Mouse (Mus musculus): ENCODE results near the gene Agt. TPM values are rescaled to one million over a fixed set of nuclear protein-coding genes. Genes with fewer than 3 reads are reported as not detected.

Gene Agt
- total RNA-seq (2021) = 1.7 and 9.7 TPM in 2 replicates
- long read RNA-seq, transcript Agt-201 (5 exons, 1,891 nt) = major isoform, 331 of 487 reads
- long read RNA-seq, partial matches to known transcripts = 150 of 487 reads
- long read RNA-seq, other reads (novel, unspliced or antisense) = 6 of 487 reads

DNA sequence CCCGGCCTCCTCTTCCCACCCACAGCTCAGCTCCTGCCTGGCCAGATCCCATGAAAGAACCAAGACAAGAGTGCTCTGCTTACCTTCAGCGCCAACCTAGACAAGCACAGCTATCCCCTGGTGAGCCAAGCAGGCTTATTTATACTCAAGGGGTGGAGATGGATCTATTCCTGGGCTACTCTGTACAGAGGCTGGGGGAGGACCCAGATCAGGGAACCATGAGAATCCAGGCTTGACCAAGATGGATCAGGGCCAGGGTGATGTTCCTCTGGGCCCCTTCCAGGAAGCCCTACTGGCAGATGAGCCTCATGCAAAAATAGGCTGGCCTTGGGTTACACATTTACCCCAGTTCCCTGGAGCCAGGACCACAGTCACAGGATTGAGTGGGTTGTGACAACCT, at the start of gene Agt:
Agt (minus strand) TSS at position 114 of the 400 bp plus-strand sequence.
- DNase-seq = peak; percentile 51

DNA sequence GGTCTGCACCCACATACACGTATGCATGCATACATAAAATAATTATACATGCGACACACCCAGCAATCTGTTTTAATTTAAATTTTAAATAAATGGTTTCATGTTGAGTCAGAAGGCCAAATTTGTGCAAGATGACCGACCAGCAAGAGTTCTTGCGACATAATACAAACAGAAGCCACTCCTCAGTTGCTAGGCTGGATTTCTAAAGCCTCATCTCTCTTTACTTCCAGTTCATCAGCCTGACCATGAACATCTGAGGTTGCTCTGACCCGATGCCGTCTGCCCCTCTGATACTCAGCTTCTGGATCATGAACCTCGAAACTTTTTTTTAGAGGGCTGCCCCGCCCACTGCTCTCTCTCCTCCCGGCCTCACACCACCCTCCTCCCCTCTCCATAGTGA, 48.7 kb upstream of the Agt start:
- no peak for DNase-seq

DNA sequence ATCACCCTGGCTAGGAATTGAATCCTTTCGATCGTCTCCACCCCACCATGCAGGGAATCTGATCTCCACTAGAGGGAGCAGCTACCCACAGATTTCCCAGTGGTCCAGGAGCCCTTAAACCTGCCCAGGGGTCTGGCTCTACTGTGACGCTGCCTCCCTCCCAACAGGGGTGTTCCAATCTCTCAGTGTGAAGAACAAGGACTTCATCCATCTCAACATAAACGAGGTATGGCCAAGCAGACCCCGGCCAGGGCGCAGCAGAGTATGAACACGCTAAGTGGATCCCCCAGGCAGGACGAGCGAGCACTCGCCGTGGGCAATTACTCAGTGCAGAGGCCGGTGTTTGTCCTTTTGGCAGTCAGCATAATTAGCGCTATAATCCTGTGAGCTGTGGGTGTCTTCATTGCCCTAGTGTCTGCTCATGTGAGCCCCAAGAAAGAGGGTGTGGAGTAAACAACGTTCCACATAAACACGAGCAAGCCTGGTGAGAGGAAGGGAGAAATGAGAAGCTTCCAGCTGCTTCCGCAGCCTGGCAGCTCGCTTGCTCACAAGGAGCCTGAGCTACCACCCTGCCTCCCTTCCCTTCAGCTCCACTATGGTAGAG, 47.9 kb upstream of the Agt start:
- peak; percentile 70 for DNase-seq

DNA sequence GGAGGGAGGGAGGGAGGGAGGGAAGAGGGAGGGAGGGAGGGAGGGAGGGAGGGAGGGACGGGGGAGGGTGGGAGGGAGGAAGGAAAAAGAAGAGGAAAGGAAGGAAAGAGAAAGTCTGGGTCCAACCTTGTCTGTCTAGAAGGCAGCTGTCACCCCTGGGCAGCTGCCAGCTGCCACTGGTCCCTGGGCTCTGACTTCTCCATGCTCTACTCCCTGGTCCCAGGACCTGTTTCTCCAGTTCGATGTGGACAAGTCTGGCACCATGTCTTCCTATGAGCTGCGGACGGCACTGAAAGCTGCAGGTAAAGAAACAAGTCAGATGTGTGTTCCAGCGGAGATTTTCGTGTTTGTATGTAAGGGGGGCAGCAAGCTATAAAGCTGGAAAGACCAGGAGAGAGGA, 44.8 kb upstream of the Agt start:
- DNase-seq = no peak

DNA sequence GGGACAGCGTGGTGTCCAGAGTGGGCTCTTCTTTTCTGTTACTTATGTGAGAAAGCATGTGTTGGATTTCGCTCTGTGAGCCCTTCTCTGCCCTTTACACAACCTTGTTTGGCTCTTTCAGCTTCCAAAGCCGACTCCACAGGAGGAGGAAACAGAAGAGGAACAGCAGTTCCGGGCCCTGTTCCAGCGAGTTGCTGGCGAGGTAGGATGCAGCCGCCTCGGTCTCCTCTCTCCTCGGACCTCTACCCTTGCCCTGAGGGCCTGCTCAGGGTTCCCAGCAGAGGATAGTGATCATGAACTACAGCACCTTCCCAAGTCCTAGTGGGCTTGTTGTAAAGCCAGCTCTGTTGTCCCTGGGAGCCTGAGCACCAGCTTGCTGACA, 39.5 kb upstream of the Agt start:
- no peak for DNase-seq

DNA sequence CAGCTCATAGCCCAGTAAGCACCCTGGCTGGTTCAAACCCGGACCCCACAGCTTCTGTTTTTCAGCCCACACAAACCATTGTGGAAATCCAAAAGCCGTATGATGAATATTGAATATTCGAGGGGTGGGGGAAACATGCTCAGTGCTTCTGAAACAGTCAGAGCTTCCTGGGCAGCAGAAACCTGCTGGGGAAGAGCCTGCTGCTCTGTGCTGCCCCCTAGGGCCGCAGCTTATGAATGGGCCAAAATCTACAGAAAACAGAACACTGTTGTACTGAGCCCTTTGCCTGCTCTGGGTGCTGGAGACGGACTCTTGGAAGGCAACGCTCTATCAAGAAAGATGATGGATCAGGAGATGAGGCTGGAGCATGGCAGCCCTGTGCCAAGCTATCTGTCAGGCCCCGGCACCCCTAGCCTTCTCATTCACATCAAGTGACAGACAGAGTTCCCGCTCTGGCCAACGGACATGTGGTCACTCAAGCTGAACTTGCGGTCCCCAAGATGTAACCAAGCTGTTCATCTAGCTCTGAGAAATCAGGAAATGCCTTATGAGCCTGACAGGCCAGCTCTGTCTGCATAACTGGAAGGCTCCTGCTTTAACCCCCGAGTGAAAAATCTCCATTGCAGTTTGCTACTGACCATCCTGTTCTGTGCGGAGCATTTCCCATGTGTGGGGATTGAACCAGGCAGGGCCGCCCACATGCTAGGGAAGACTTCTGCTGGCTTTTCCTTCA, 38.9 kb upstream of the Agt start:
- DNase-seq = peak; percentile 46

DNA sequence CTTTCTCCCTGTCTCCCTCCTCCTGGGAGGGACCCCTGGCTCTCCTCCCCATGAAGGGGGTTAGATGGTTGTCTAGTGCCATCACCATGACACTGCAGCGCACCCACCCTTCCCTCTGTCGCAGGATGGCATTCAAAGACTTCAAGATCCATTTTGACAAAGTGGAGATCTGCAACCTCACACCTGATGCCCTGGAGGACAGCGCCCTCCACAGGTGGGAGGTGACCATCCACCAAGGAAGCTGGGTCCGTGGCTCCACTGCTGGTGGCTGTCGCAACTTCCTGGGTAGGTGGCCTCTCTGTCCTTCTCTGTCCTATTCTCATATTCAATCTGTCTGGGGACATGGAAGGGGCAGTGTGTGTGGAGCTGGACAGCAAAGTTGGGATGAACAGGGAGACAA, 34.6 kb upstream of the Agt start:
- DNase-seq = peak; percentile 24

DNA sequence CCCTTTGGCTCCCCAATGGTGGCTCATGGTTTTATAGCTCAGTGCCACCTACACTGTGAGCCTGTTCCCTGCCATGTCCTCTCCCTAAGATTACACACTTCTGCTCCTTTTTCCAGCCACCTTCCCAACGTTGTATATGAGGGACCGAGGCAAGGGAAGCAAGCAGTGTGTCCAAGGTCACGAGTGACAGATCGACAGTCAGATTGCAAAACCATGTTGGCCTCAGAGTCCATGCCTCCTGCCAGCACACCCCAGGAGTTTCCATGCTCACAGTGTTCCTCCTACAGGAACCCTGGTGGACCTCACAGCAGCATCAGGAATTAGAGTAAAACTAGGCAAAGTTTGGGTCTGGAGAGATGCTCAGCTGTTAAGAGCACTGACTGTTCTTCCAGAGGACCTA, 19.9 kb upstream of the Agt start:
- DNase-seq = peak; percentile 53

DNA sequence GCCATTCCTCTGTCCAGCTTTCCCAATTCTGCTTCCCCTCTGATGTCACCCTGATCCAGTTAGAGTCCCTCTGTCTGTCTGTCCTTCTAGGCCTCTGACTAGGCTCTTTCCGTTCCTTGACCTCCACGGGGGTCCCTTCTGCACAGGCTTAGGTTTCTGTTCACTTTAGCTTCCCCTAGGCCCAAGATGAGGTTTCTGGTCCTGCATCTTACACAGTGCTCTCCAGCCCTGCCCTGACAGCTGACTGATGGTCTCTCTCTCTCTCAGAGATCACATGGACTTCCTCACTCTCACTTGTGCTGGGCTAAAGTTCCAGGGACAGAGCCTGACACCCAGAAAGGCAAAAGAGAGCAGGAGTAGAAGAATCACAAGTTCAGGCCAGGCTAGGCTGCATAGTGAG, 17.1 kb upstream of the Agt start:
- no peak for DNase-seq

DNA sequence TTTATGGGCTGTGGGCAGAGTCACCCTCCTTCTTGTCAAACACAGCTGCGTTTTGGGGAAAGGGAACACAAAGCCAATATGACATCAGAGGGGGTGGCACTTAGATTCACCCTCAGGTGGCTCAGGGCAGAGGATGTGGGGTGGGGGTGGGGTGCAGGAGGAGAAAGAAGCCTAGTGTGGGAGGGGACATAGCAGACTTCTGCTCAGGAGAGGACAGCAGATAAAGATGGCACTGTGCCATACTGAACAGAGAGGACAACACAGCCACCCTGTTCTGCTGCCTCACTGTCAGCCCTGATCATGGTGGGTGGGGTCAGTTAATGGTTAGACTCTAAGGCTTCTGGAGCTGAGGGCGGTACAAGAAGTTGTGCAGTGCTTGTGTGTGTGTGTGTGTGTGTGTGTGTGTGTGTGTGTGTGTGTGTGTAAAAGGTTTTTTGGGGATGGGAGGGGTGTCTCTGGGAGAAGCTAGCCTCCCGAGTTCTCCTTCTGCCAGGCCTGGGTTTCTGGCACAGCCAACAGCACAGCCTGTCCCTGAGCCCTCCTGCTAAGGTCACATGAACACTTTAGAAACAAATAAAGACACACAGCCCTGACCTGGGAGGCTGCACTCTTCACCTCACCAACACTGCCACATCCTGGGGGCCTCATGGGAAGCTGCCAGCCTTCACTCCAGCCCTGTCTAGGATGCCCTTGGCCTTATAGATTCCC, 16.4 kb upstream of the Agt start:
- DNase-seq = peak; percentile 29

DNA sequence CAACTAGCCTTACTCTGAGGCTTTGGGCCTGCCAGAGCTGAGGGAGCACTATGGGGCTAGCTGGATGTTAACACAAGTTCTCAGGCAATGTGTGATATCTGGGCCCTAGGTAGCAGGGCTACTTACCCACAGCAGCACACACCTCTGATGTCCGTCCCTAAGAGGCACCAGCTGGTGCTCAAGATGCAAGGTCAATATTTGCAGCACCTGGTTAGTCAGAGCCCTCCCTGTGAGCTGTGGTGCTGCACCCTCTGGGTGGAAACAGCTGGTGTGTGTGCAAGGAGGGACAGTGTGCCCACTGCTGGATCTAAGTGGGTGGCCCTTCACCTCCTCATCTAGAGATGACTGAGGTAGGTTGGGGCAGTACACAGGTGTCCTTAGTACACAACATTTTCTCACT, 7.2 kb upstream of the Agt start:
- no peak for DNase-seq

DNA sequence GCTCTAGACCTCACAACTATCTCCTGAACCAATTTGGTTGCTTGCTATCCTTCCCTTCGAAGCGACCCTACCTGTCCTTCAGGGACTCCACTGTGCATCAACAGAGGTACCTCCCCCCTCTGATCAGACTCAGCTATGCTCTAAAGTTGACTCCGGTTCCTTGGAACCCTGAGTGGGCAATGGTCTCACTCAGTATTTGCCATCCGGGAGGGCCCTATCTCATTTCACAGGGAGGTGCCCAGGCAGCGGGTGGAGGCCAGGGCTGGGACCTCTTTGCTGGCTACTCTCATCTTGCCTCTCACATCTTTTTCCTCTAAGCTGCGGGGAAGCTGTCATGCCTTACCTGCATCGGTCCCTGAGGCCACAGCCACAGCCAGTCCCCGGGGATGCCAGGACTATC, 6.3 kb upstream of the Agt start, which contains the start of gene Capn9:
Capn9 (plus strand) TSS at position 301 of the 400 bp plus-strand sequence.
- no peak for DNase-seq

DNA sequence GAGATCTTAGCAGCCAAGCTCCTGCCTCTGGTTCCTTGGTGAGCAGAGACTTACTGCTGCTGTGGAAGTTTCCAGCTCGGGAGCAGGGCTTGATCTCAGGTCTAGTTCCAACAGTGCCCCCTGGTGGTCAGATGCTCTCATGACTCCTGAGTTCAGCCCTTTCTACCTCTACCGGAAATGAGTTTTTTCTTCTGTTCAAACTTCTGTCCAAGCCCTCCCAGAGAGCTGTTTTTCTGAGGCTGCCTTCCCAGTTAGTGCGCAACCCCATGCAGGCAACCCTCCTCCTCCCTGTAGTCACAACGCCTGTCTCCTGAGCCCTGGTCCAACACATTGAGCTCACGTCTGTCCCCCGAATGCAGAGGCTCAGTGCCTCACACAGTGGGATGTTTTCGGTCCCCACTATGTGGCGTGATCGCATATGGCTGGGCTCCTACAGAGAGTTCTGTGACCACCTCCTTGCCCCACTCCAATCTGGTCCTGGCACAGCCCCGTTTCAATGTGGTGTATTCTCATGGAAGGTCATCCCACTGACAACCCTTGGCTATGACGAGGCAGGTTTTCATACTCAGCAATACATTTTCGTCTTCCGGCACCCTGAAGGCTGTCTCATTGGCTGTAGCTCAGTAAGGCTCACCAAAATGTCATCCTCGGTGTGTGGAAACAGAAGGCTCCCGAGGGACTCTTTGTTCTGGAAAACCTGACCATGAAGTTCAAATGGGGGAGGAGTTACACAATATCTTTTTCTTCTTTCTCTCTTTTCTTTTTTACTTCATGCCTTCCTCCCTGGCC, 4.2 kb upstream of the Agt start:
- peak; percentile 92 for DNase-seq

DNA sequence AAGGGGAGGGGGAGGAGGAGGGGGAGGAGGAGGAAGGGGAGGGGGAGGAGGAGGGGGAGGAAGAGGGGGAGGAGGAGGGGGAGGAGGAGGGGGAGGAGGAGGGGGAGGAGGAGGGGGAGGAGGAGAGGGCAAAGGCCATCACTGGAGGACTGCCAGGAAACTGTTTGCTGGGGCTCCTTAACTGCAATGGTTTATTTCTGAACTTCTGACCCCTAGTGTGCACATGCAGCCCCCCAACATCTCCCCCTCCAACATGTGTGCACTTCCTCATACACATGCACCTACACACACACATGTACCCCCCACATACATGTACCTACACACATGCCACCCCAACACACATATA, 2.9 kb upstream of the Agt start:
- DNase-seq = no peak

DNA sequence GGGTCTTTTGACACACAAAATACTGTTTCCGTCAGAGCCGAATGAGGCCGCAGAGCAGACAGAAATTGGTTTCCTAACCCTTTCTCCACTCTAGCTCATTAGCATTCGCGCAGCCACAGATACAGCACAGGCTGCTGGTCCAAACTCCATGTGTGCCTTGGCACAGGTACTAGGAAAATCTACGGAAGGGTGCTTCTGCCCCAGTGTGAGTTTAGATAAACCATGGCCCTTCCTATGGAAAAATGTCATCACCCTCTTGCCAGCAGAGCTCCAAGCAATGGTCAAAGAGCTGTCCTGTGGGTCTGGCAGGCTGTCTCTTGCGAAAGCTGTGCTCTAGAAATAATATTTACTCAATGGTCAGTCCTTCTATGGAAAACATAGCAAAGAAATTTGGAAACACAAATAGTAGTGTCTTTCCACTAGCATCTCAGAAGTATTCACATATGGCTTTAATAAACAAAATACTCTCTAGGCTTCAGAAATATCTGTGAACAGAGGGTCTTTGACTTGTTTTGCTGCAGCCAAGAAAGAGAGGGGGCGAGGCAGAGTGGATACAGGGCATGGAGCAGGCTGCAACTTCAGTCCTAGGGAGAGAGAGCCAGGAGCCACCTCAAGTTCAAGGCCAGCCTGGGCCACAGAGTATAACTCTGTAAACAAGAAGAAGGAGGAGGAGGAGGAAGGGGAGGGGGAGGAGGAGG, 2.4 kb upstream of the Agt start:
- no peak for DNase-seq

DNA sequence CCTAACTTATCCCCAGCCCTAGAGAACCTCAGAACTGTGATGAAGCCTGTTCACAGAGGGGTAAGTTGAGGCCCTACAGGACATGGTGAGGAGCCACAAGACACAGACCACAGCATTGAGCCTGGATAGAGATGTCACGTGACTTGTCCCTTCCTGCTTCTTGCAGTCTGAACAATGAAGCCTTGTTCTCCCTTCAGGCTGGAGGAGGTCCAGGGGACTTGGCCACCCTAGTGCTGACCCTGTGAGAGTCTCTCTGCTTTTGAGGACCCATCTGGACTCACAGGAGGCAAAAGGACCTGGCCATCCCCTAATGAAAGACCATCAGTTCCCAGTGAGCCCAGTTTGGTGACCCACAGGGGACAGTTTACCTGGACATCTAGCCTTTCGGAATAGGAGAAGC, 406 bp downstream of the Agt start:
- no peak for DNase-seq

DNA sequence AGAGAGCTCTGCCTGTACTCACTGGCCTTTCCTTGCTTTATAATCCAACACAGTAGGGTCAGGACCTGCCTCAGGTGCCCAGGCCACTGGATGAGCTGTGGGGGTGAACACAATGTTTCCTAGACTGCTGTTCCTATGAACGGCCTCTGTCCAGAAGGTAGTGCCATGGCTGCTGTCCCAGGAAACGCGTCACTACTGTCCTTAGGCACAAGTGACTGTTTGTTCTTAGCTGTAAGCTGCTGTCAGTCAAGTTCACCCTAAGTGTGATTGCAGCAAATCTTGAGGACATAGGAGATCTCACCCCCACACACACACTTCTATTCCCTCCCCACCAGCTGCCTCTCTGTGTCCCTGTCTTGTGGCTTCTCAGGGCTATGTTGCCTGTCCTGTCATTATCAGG, 1.9 kb downstream of the Agt start:
- no peak for DNase-seq

DNA sequence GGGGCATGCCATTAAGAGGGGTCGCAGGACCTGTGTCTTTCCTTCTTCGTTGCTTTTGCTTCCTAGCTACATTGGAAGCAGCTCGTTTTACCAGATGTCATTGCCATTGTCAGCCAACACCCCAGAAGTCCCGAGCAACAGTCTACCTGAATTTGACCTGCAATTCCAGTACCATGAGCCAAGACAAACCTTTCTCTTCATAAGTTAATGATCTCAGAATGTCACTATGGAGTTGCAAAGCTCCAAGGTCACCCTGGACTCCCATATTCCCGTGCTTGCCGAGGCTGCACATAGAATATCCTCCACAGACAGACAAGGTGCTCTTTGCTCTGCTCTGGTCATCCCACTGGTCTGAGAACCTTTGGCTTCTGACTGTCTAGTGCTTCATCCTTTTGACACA, 2.4 kb downstream of the Agt start:
- DNase-seq = no peak

DNA sequence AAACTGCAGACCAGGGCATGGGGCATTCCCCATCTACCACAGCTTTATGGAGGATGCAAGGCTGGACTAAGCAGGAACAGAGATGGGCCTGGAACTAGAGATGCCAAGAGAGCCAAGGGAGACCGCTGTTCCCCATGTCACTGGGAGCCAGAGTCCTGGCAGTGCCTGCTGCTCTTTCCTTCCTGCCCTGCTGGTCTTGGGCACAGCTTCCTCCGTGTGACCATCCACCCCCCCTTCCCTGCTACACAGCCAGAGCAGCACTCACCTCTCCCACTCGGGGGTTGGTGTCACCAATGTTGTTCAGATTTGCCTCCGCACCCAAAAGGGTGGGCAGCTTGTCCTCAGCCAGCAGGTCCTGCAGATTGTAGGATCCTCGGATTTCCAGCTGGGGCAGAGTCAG, 12.0 kb downstream of the Agt start:
- DNase-seq = no peak

DNA sequence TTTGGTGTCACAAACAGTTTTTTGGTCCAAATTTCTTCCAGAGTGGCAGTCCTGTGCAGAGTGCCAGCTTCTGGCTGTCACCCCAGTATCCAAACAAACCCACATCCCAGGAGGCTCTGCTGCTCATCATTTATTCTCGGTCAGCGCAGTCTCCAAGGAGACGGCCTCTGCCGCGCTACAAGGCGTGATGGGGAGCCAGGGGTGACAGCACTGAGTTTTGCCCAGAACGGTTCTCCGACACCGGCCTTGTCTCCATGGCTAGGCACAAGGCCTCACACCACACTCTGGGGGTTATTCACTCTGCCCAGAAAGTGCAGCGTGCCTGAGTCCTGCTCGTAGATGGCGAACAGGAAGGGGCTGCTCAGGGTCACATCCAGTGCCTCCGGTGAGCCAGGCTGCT, 12.8 kb downstream of the Agt start:
- no peak for DNase-seq

DNA sequence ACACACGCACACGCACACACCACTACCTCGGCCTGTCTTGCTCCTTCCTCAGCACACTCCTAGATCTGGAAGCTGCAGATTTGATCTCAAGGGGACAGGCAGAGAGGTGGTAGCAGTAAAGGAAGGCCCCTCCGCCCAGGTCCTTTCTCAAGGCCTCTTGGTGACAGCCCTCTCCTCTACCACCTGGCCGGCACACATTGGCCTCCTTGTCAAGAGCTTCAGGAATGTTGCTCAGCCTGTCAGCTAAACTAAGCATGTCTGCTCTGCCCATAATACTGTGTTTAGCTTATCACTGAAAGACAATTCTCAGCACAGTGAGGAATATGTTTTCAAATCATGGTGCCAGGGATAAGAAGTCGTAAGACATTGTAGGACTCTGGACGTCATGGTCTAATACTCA, 13.3 kb downstream of the Agt start:
- no peak for DNase-seq

DNA sequence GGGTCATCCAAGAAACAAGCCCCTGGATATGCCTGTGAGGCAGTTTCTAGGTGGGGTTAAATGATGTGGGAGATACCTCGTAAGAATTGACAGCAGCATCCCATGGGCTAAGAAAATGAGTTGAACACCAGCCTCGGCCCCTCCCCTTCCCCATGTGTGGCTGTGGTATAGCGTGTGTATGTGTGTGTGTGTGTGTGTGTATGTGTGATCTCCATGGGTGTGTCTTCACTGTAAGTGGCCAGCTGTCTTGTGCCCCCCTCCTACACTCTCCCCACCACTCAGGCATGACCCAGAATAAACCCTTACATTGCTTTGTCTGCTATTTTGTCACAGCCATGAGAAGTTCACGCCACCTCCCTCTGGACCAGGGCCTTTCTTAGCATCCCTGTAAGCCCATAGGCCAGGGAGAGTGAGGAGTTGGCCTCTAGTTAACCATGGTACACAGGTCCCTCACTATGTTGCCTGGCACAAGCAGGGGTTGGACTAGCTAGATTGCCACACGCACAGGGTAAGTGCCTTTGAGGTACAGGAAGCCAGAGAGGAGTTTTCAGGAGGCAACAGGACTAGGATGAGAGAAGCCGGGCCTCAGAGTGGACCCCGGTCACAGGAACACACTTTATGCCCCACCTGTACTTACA, 14.3 kb downstream of the Agt start:
- no peak for DNase-seq
